Mouse (Mus musculus) neural tube, embryonic 14.5 days (tissue): ENCODE data around the gene Rnase11. TPM values are rescaled to one million over a fixed set of nuclear protein-coding genes. Genes with fewer than 3 reads are reported as not detected.

ENCODE experiments used
- ATAC-seq: fragments of 200-750 bp; cut with Nextera tagmentation; 2 replicates; pipeline ENCODE4 v1.8.0; 2017; ENCODE audit warnings: low read depth, mild to moderate bottlenecking, moderate TSS enrichment, moderate library complexity
- H3K27ac ChIP-seq: fragments of 300-500 bp; sonication (generic); 2 replicates; pipeline ENCODE4 v1.5.1; 2014; ENCODE audit warnings: low read depth, mild to moderate bottlenecking, control low read depth, low read length, moderate library complexity, mixed read lengths
- H3K27me3 ChIP-seq: fragments of 300-500 bp; sonication (generic); 2 replicates; pipeline ENCODE4 v1.6.1; 2014; ENCODE audit warnings: low read length; ENCODE audit not compliant: control insufficient read depth, insufficient read depth
- H3K36me3 ChIP-seq: fragments of 300-500 bp; sonication (generic); 2 replicates; pipeline ENCODE4 v1.6.1; 2014; ENCODE audit warnings: low read length, mixed read lengths; ENCODE audit not compliant: control insufficient read depth, insufficient read depth
- H3K4me1 ChIP-seq: fragments of 300-500 bp; sonication (generic); 2 replicates; pipeline ENCODE4 v1.6.1; 2014; ENCODE audit warnings: low read length; ENCODE audit not compliant: control insufficient read depth, insufficient read depth
- H3K4me2 ChIP-seq: fragments of 300-500 bp; sonication (generic); 2 replicates; pipeline ENCODE4 v1.6.1; 2014; ENCODE audit warnings: mild to moderate bottlenecking, low read depth, low read length, control low read depth
- H3K4me3 ChIP-seq: fragments of 300-500 bp; sonication (generic); 2 replicates; pipeline ENCODE4 v1.5.1; 2014; ENCODE audit warnings: low read depth, low read length, control low read depth, mixed read lengths
- H3K9ac ChIP-seq: fragments of 300-500 bp; sonication (generic); replicated peaks from 2 replicates; pipeline ENCODE4 v1.6.1; 2014; ENCODE audit warnings: low read depth, mild to moderate bottlenecking, control low read depth, low read length, mixed read lengths
- H3K9me3 ChIP-seq: fragments of 300-500 bp; sonication (generic); 2 replicates; pipeline ENCODE4 v1.6.1; 2016; ENCODE audit warnings: low read length; ENCODE audit not compliant: control insufficient read depth
- WGBS: fragments of 180-500 bp; shearing (Covaris S2); extraction: QIAGEN DNeasy Blood & Tissue Kit; methylation state at CpG from one replicate; pipeline ENCODE4 v1.1.7; 2014; 5-methylcytosine and 5-hydroxymethylcytosine counted together
- polyA plus RNA-seq: library from polyadenylated mRNA; unstranded; fragments of >200 nt; fragmentation: Nextera tagmentation; extraction: Ambion mirVana; gene quantifications from 2 replicates; pipeline ENCODE4 v1.2.1, GENCODE M21; 2014

Gene Rnase11
- polyA plus RNA-seq, 1 experiment from 2014 or later = not detected

DNA sequence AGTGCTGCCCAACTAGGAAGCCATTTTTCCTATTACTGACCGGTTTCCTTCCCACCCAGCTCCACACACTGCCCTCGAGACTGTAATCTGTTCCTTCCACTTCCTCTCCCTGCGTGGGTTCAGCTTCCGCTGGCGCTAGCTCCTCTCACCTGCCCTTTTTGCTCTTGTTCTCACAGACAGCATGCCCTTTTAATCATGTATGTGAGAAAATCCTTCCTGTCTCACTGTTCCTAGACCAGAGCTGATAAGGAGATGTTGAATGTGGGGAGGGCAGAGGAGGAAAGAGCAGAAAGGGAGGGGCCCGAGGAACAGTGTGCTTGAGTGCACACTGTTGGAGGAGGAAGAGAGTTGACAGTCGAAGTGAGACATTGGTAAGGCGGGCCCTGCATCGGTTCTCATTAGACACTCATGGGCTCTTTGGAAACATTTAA, 7.5 kb upstream of the Rnase11 start, which contains the start of gene Rnase12:
TSS of gene Rnase12 (minus strand) at position 261 of the 431 bp plus-strand sequence.
- WGBS = 82% methylated on average over 9 of the region's 9 CpGs
- H3K9ac ChIP-seq = no peak within 1 kb of the TSS
- H3K27ac ChIP-seq = no peak within 1 kb of the TSS
- H3K4me1 ChIP-seq = no peaks in the 10 kb centered on the region
- no peaks in the 10 kb centered on the region for H3K36me3 ChIP-seq
- ATAC-seq = no peak
- no peak within 1 kb of the TSS for H3K4me3 ChIP-seq
- no peaks in the 10 kb centered on the region for H3K27me3 ChIP-seq
- no peak within 1 kb of the TSS for H3K4me2 ChIP-seq
- H3K9me3 ChIP-seq = no peaks in the 10 kb centered on the region

DNA sequence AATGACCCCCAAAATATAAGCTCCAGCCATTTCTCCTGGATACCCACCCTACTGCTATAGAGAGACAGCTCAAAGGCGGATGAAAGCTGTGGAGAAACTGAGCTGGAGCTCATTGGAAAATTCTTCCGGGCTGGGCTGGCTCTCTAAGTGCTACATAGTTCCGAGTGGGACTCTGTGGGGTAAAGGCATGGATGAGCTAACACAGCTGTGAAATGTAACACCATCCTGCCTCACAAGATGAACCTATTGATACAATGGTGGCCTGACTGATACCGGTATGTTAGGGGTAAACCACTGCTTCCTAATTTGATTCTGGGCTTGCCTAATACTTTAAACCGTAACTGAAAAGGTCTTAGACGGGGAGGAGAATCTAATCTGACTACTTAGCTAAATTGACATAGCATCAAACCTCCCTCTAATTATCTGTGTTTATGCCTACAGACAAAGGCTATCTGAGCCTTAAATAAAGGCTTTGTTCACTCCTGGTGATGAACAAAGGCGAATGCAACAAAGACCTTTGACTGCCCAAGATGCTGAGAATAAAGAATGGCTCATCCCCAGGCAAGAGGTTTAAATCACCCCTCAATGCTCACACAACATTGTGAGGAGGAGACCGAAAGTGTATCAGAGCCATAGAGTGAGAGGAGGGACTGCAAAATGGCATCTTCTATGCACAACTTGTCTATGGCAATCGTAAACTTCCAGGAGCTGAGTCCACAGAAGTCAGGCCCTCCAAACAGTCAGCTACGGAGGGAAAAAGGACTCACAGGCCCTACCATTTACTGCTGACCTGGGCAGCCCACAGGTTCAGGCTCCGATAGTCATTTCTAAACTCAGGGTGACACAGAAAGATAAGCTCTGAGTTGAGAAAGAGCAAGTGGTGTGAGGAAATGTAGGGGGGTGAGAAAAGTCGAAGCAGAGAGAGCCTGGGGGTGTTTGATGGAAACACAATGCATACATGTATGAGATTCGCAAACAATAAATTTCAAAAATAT, 4.6 kb upstream of the Rnase11 start:
- no peak for ATAC-seq
- H3K4me3 ChIP-seq = no peak overlapping the region
- no peak overlapping the region for H3K4me2 ChIP-seq
- no peaks in the 10 kb centered on the region for H3K27me3 ChIP-seq
- H3K27ac ChIP-seq = no peak overlapping the region
- H3K36me3 ChIP-seq = no peaks in the 10 kb centered on the region
- H3K4me1 ChIP-seq = no peaks in the 10 kb centered on the region
- no peaks in the 10 kb centered on the region for H3K9me3 ChIP-seq
- no peak overlapping the region for H3K9ac ChIP-seq
- 28% methylated on average over 13 of the region's 13 CpGs for WGBS

- Histone ChIP-seq H3K4me2 (no peak overlapping the region), H3K27me3 (no peaks in the 10 kb centered on the region), H3K36me3 (no peaks in the 10 kb centered on the region), H3K4me1 (no peaks in the 10 kb centered on the region), H3K27ac (no peak overlapping the region), H3K9ac (no peak overlapping the region), H3K4me3 (no peak overlapping the region), H3K9me3 (no peaks in the 10 kb centered on the region)
- 59% methylated on average over 5 of the region's 5 CpGs for WGBS
- ATAC-seq = no peak
Measured at GRCm38 (mm10) chr14:51053176-51053575, 3.2 kb upstream of the Rnase11 start.

- Histone ChIP-seq H3K9ac (no peak overlapping the region), H3K27me3 (no peaks in the 10 kb centered on the region), H3K9me3 (no peaks in the 10 kb centered on the region), H3K36me3 (no peaks in the 10 kb centered on the region), H3K4me3 (no peak overlapping the region), H3K4me2 (no peak overlapping the region), H3K4me1 (no peaks in the 10 kb centered on the region), H3K27ac (no peak overlapping the region)
- 63% methylated on average over 5 of the region's 5 CpGs for WGBS
- no peak for ATAC-seq
Measured at GRCm38 (mm10) chr14:51051941-51052340, 2.0 kb upstream of the Rnase11 start.

DNA sequence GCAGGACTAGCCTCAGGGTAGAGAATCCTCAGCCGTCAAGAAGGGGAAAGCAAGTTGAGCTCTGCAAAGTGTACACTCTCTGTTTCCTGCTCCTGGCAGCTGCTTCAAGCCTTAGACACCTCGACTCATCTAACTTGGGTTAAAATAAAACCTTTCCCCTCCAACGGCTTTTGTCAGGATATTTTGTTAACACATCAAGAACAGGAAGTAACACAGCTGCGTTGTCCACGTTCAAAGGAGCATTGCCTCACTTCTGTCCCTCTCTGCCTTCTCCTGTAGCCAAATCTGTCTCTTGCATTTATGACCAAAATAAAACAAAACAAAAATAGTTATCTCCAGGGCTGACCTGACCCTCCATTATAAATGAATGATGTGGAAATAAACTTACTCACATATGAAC, 2.1 kb downstream of the Rnase11 start:
- ATAC-seq = no peak
- no peaks in the 10 kb centered on the region for H3K27me3 ChIP-seq
- H3K4me2 ChIP-seq = no peak overlapping the region
- no peak overlapping the region for H3K4me3 ChIP-seq
- no peaks in the 10 kb centered on the region for H3K4me1 ChIP-seq
- no peak overlapping the region for H3K9ac ChIP-seq
- H3K27ac ChIP-seq = no peak overlapping the region
- H3K9me3 ChIP-seq = no peaks in the 10 kb centered on the region
- H3K36me3 ChIP-seq = no peaks in the 10 kb centered on the region
- WGBS = 72% methylated on average over 5 of the region's 5 CpGs

DNA sequence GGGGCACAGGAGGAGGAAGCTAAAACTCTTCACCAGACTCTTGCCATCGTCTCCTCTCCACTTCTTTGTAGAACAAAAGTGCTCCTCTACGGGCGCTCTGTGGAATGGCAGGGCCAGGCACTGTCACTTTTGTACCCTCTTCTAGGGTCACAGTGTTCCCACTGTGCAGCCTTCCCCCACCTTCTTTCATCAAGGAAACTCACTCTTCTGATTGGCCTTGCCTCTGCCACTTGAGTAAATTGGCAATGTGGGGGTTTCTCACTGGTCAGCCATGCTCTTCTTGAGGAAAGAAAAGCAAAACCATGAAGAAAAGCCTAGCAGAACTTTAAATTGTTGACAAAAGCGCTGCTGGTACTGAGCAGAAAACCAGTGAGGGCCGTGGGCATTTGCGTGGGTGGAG, 8.2 kb downstream of the Rnase11 start, which contains the start of gene Rnase9:
TSS of gene Rnase9 (minus strand) at position 101 of the 400 bp plus-strand sequence.
- Histone ChIP-seq H3K27me3 (no peaks in the 10 kb centered on the region), H3K4me3 (no peak within 1 kb of the TSS), H3K9me3 (no peaks in the 10 kb centered on the region), H3K4me2 (no peak within 1 kb of the TSS), H3K9ac (no peak within 1 kb of the TSS), H3K36me3 (no peaks in the 10 kb centered on the region), H3K4me1 (no peaks in the 10 kb centered on the region), H3K27ac (no peak within 1 kb of the TSS)
- 67% methylated on average over 6 of the region's 6 CpGs for WGBS
- no peak for ATAC-seq

GRCm38 (mm10) chr14:51036214-51036613, 13.7 kb downstream of the Rnase11 start:
- no peak for ATAC-seq
- no peak overlapping the region for H3K9ac ChIP-seq
- no peak overlapping the region for H3K4me2 ChIP-seq
- H3K4me3 ChIP-seq = no peak overlapping the region
- H3K27me3 ChIP-seq = no peaks in the 10 kb centered on the region
- no peaks in the 10 kb centered on the region for H3K9me3 ChIP-seq
- no peaks in the 10 kb centered on the region for H3K4me1 ChIP-seq
- no peaks in the 10 kb centered on the region for H3K36me3 ChIP-seq
- 87% methylated on average over 4 of the region's 4 CpGs for WGBS
- no peak overlapping the region for H3K27ac ChIP-seq

DNA sequence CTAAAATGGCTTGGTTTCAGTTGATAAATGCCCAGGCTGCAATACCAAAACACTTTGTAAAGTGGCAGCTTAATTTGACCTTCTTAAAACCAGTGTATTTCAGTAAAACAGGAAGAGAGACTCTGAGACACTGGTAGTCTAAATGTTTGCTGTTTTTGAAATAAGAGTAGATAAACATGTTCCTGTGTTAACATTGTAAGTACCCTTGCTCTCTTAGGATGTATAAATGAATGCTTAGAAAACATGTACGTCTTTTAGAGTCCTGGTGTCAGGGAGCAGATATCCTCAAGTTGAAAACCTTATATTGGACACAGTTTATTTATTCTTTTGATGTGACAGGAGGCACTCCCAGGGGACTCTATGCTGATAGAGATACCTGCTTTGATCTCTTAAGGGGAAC, 14.8 kb downstream of the Rnase11 start:
- H3K4me3 ChIP-seq = no peak overlapping the region
- 40% methylated on average over 1 of the region's 1 CpGs for WGBS

DNA sequence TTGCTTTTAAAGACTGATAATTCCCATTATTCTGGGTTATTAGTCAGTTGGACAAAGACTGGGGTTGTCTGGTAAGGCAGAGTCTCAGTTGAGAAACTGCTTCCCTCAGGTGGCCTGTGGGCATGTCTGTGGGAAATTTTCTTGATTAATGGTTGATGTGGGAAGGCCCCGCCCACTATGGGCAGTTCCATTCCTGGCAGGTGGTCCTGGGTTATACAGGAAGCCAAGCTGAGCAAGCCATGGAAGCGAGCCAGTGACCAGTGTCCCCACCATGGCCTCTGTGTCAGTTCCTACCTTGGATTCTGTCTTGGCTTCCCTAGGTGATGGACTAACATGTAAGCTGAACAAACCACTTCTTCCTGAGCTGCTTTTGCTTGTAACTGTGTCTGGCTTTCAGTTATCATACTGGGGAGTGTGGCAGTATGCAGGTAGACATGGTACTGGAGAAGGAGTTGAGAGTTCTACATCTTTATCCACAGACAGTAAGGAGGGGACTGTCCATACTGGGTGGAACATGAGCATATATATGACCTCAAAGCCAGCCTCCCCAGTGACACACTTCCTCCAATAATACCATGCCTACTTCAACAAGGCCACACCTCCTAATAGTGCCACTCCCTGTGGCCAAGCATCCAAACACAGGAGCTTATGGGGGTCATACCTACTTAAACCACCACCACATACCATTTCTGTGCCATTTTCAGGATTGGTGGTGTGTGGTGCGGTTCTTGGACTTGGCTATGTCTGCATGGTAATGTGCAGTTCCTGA, 22.4 kb downstream of the Rnase11 start:
- no peak overlapping the region for H3K27ac ChIP-seq
- ATAC-seq = no peak
- WGBS = 56% methylated on average over 3 of the region's 3 CpGs
- no peaks in the 10 kb centered on the region for H3K36me3 ChIP-seq
- H3K4me3 ChIP-seq = no peak overlapping the region
- H3K4me1 ChIP-seq = no peaks in the 10 kb centered on the region
- no peak overlapping the region for H3K9ac ChIP-seq
- no peaks in the 10 kb centered on the region for H3K9me3 ChIP-seq
- H3K4me2 ChIP-seq = no peak overlapping the region
- no peaks in the 10 kb centered on the region for H3K27me3 ChIP-seq

More for the DNA sequence above, 14.8 kb downstream of the Rnase11 start:
- H3K27me3 ChIP-seq = no peaks in the 10 kb centered on the region
- no peaks in the 10 kb centered on the region for H3K4me1 ChIP-seq
- no peak overlapping the region for H3K4me2 ChIP-seq
- no peak overlapping the region for H3K9ac ChIP-seq
- ATAC-seq = no peak
- no peak overlapping the region for H3K27ac ChIP-seq
- no peaks in the 10 kb centered on the region for H3K9me3 ChIP-seq
- no peaks in the 10 kb centered on the region for H3K36me3 ChIP-seq
